Mouse (Mus musculus) liver, adult 2 months (tissue): ENCODE measurements around the gene Exosc7. TPM values are rescaled to one million over a fixed set of nuclear protein-coding genes. Genes with fewer than 3 reads are reported as not detected.

Experiments used
- DNase-seq: peaks from one replicate; pipeline ENCODE4 v3.0.0-alpha.2; 2011; ENCODE audit warnings: low read depth, low spot score; ENCODE audit errors: extremely low read depth
- H3K27ac ChIP-seq: fragments of 200-500 bp; replicated peaks from 2 replicates; pipeline ENCODE4 v1.5.1; 2012; ENCODE audit warnings: low read depth, mild to moderate bottlenecking, control low read depth, inconsistent platforms, low read length; ENCODE audit not compliant: insufficient read depth
- H3K27me3 ChIP-seq: fragments of 200-500 bp; 2 replicates; pipeline ENCODE4 v1.6.1; 2012; ENCODE audit warnings: mild to moderate bottlenecking, moderate library complexity, low read length, inconsistent platforms; ENCODE audit not compliant: control insufficient read depth, insufficient read depth
- H3K36me3 ChIP-seq: fragments of 200-500 bp; 2 replicates; pipeline ENCODE4 v1.6.1; 2012; ENCODE audit warnings: low read length, inconsistent platforms; ENCODE audit not compliant: control insufficient read depth, insufficient read depth
- H3K4me1 ChIP-seq: fragments of 200-500 bp; 2 replicates; pipeline ENCODE4 v1.6.1; 2011; ENCODE audit warnings: low read length; ENCODE audit not compliant: control insufficient read depth, insufficient read depth
- H3K4me3 ChIP-seq: fragments of 200-500 bp; 2 replicates; pipeline ENCODE4 v1.5.1; 2011; ENCODE audit warnings: low read depth, mild to moderate bottlenecking, control low read depth, low read length, moderate library complexity; ENCODE audit not compliant: insufficient read depth
- H3K79me2 ChIP-seq: fragments of 200-500 bp; 2 replicates; pipeline ENCODE4 v1.6.1; 2012; ENCODE audit warnings: inconsistent platforms, mild to moderate bottlenecking, low read length, moderate library complexity; ENCODE audit not compliant: control insufficient read depth, insufficient read depth
- H3K9ac ChIP-seq: fragments of 200-500 bp; 2 replicates; pipeline ENCODE4 v1.6.1; 2012; ENCODE audit warnings: low read depth, mild to moderate bottlenecking, control low read depth, inconsistent platforms, low read length
- CTCF ChIP-seq: fragments of 200-500 bp; IDR thresholded peaks from 2 replicates; pipeline ENCODE4 v1.5.1; 2011; ENCODE audit warnings: low read depth, low read length, control low read depth
- POLR2A ChIP-seq: fragments of 200-500 bp; IDR thresholded peaks from 2 replicates; pipeline ENCODE4 v1.6.1; 2011; ENCODE audit warnings: low read length, control low read depth; ENCODE audit not compliant: insufficient read depth; ENCODE audit errors: extremely low read depth
- WGBS: fragments of 180-500 bp; shearing (Covaris S2); methylation state at CpG from one replicate; pipeline ENCODE4 v1.1.7; 2018; 5-methylcytosine and 5-hydroxymethylcytosine counted together
- polyA plus RNA-seq: library from polyadenylated mRNA; depleted of rRNA; stranded (reverse); fragments of >200 nt; gene quantifications from 2 replicates; pipeline ENCODE4 v1.2.3, GENCODE M21; 2012; rRNA removed
- total RNA-seq: library from RNA; depleted of rRNA; stranded (reverse); fragments of >200 nt; gene quantifications from 2 replicates; pipeline ENCODE4 v1.2.3, GENCODE M21; 2014; rRNA removed

Gene Exosc7
- 37.7 and 44.4 TPM in 2 replicates for total RNA-seq
- 23.2 and 25.3 TPM in 2 replicates for polyA plus RNA-seq

DNA sequence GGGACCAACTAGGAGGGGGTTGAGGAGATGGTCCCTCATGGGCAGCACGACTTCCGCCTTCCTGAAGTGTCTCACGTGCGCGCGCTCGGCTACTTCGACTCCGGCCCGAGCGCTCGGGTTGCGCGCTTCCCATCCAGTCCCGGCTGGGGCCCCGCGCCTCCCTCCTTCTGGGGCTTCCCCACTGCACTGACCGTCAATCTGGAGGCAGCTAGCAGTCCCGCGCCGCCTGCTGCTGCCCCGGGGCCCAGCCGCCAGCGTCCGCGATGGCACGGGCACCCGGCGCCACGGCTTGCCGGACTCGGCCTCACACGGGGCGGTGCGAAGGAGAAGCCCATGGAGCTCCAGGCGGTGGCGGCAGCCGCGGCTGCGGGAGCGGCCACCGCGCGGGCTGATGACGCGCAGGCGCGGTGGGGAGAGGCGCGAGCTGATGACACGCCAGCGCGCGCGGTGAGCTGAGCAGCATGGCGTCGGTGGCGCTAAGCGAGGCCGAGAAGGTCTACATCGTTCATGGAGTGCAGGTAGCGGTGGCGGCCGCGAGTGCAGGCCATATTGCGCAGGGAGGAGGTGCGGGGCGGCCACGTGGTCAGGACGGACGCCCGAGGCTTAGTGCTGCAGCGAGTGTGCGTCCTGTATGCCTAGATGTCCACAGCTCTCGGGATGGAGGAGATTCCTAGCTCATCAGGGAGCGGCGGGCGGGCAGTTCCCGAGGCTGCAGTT is at the start of gene Exosc7, which contains the start of gene Zdhhc3:
Exosc7 (plus strand) TSS at position 411 of the 717 bp plus-strand sequence.
Zdhhc3 (minus strand) TSS at position 401 of the 717 bp plus-strand sequence.
- DNase-seq, result peak; percentile 60
- H3K27me3 ChIP-seq, result no peaks in the 10 kb centered on the region
- H3K4me3 ChIP-seq, result peak within 1 kb of the TSS; percentile 93
- under 1% methylated on average over 79 of the region's 79 CpGs for WGBS
- H3K27ac ChIP-seq, result peak within 1 kb of the TSS; percentile 60
- H3K79me2 ChIP-seq, result peaks cover 11% of the 10 kb centered on the region; the same call in 1 of the 2 replicates
- TF ChIP-seq CTCF (no peak), POLR2A (peak; percentile 73; the same call in 1 of the 2 replicates)
- H3K36me3 ChIP-seq, result no peaks in the 10 kb centered on the region
- H3K9ac ChIP-seq, result peak within 1 kb of the TSS; percentile 91
- peaks cover 10% of the 10 kb centered on the region for H3K4me1 ChIP-seq

DNA sequence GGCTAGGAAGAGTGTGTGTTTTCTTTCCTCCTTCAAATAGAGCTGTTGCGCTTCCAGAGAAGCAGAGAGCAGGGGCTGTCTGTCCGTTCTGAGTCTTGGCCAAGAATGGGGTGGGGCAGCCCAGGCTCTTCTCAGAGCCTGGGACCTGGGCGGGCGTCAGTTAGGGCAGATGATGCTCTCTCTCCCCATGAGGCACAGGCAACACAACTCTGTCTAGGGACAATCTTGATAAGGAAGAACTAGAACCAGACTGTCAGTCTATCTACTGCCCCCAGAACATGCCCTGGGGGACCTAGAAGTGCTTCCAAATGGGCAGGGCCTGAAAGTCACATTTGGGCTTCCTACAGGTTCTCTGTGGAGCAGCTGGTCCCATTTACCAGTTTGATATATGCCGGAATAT is 33.9 kb upstream of the Exosc7 start:
- H3K4me3 ChIP-seq, result no peak overlapping the region
- TF ChIP-seq CTCF (no peak), POLR2A (no peak)
- peaks cover 35% of the 10 kb centered on the region for H3K36me3 ChIP-seq
- H3K27ac ChIP-seq, result no peak overlapping the region
- H3K9ac ChIP-seq, result no peak overlapping the region
- DNase-seq, result no peak
- 96% methylated on average over 5 of the region's 5 CpGs for WGBS
- no peaks in the 10 kb centered on the region for H3K79me2 ChIP-seq
- H3K27me3 ChIP-seq, result no peaks in the 10 kb centered on the region
- H3K4me1 ChIP-seq, result no peaks in the 10 kb centered on the region

DNA sequence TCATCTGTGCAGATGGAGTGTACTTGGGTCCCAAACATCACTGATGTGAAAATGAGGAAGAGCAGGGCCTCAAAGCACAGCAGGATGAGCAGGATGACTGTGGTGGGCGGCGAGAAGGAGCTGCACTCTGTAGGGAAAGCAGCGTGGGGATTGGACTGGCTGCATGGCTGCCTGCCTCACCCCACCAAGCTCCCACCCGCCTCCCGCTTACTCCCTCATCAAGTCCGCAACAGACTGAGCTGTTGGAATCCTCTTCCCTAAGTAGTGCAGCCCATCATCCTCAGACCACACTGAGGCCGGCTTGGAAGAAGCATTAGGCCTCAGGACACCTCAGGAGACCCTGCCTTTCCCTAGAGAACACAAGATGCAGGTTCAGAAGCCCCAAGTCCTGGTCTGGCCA is 32.7 kb upstream of the Exosc7 start:
- no peaks in the 10 kb centered on the region for H3K27me3 ChIP-seq
- H3K4me1 ChIP-seq, result no peaks in the 10 kb centered on the region
- TF ChIP-seq POLR2A (no peak), CTCF (no peak)
- no peak overlapping the region for H3K27ac ChIP-seq
- no peak overlapping the region for H3K9ac ChIP-seq
- no peaks in the 10 kb centered on the region for H3K79me2 ChIP-seq
- DNase-seq, result no peak
- peaks cover 42% of the 10 kb centered on the region for H3K36me3 ChIP-seq
- no peak overlapping the region for H3K4me3 ChIP-seq
- 97% methylated on average over 7 of the region's 7 CpGs for WGBS

DNA sequence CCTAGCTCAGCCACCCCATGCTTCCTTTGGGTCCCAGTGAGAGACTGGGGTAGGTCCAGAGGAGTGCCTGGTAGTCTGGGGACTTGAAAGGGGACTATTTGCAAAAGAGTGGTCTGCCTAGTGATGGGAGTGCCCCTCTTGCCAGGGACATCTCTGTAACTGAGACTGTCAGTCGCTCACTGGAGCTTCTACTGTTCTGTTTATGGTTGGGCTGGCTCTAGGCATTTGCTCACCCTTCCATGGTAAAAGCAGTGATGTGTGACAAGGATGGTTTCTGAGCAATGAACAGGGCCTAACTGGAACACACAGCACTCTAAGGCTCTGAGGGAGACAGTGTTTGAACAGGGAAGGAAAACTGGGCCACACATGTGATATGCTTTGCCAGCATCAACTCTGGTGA is 32.2 kb upstream of the Exosc7 start:
- H3K79me2 ChIP-seq, result no peaks in the 10 kb centered on the region
- no peaks in the 10 kb centered on the region for H3K27me3 ChIP-seq
- H3K27ac ChIP-seq, result no peak overlapping the region
- peaks cover 42% of the 10 kb centered on the region for H3K36me3 ChIP-seq
- no peak overlapping the region for H3K9ac ChIP-seq
- H3K4me3 ChIP-seq, result no peak overlapping the region
- no peak for DNase-seq
- TF ChIP-seq POLR2A (no peak), CTCF (no peak)
- no peaks in the 10 kb centered on the region for H3K4me1 ChIP-seq
- 96% methylated on average over 1 of the region's 1 CpGs for WGBS

DNA sequence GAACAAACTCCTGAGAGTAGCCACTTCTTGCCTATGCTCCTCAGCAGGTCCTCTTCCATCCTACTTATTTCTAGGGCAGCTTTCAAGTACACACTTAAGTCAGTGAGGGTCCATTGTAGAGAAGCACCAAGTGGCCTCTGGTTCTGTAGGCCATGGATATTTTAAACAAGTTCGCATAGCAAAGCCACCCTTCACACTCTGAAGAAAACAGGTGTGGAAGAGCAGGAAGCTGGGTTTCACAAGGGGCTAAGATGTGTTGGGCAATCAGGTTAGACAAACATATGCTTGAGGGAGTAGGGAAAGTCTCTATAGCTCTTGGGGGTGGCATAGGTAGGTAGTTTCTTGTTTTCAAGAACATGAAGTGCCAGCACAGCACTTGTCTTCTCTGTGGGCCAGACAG is 27.6 kb upstream of the Exosc7 start:
- WGBS, result 77% methylated on average over 1 of the region's 1 CpGs
- H3K4me1 ChIP-seq, result no peaks in the 10 kb centered on the region
- no peak overlapping the region for H3K27ac ChIP-seq
- no peaks in the 10 kb centered on the region for H3K27me3 ChIP-seq
- H3K36me3 ChIP-seq, result peaks cover 33% of the 10 kb centered on the region
- DNase-seq, result no peak
- H3K4me3 ChIP-seq, result no peak overlapping the region
- H3K79me2 ChIP-seq, result no peaks in the 10 kb centered on the region
- no peak overlapping the region for H3K9ac ChIP-seq
- TF ChIP-seq CTCF (no peak), POLR2A (no peak)

DNA sequence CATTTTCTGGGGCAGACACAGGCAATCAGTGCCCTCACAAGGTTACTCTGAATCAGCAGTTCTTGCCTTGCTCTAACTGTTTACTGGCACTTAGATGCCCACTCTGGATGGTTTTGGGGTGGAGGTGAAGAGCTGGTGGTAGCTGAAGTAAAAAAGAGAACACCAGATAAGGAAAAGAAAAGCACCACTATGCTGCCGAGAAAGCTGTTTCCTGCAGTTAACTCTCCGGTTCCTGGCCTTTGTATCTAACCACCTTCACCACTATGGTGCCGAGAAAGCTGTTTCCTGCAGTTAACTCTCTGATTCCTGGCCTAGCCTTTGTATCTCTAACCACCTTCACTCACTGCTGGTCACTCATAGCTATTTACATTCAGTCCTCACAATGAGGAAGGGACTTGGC is 25.5 kb upstream of the Exosc7 start:
- no peaks in the 10 kb centered on the region for H3K4me1 ChIP-seq
- 79% methylated on average over 3 of the region's 3 CpGs for WGBS

More for the DNA sequence above, 25.5 kb upstream of the Exosc7 start:
- Histone ChIP-seq H3K79me2 (no peaks in the 10 kb centered on the region), H3K27me3 (no peaks in the 10 kb centered on the region), H3K27ac (no peak overlapping the region), H3K9ac (no peak overlapping the region), H3K4me3 (no peak overlapping the region), H3K36me3 (peaks cover 25% of the 10 kb centered on the region)
- no peak for TF ChIP-seq POLR2A
- no peak for TF ChIP-seq CTCF
- DNase-seq, result no peak
